Mouse (Mus musculus) kidney, embryonic 16.5 days (tissue): ENCODE data around the gene Ott. TPM values are rescaled to one million over a fixed set of nuclear protein-coding genes. Genes with fewer than 3 reads are reported as not detected.
"Not testable (repeated sequence)": the region's sequence is repeated elsewhere in the genome, so short reads cannot be mapped to it uniquely, and the experiment has no call there.

ENCODE experiments used
- ATAC-seq: fragments of 200-750 bp; cut with Nextera tagmentation; 2 replicates; pipeline ENCODE4 v1.8.0; 2017; ENCODE audit warnings: moderate TSS enrichment; ENCODE audit not compliant: low FRiP score, low TSS enrichment
- H3K27ac ChIP-seq: fragments of 300-500 bp; sonication (generic); 2 replicates; pipeline ENCODE4 v1.5.1; 2014; ENCODE audit warnings: low read length
- H3K27me3 ChIP-seq: fragments of 300-500 bp; sonication (generic); 2 replicates; pipeline ENCODE4 v1.6.1; 2014; ENCODE audit warnings: low read length, control low read depth, mixed read lengths; ENCODE audit not compliant: insufficient read depth
- H3K36me3 ChIP-seq: fragments of 300-500 bp; sonication (generic); 2 replicates; pipeline ENCODE4 v1.6.1; 2014; ENCODE audit warnings: low read length, control low read depth, mixed read lengths; ENCODE audit not compliant: insufficient read depth
- H3K4me1 ChIP-seq: fragments of 300-500 bp; sonication (generic); 2 replicates; pipeline ENCODE4 v1.6.1; 2014; ENCODE audit warnings: low read length, control low read depth, mixed read lengths; ENCODE audit not compliant: insufficient read depth
- H3K4me2 ChIP-seq: fragments of 300-500 bp; sonication (generic); replicated peaks from 2 replicates; pipeline ENCODE4 v1.6.1; 2014; ENCODE audit warnings: low read depth, low read length
- H3K4me3 ChIP-seq: fragments of 300-500 bp; sonication (generic); 2 replicates; pipeline ENCODE4 v1.5.1; 2014; ENCODE audit warnings: mild to moderate bottlenecking, low read length
- H3K9ac ChIP-seq: fragments of 300-500 bp; sonication (generic); replicated peaks from 2 replicates; pipeline ENCODE4 v1.6.1; 2014; ENCODE audit warnings: low read length
- H3K9me3 ChIP-seq: fragments of 300-500 bp; sonication (generic); 2 replicates; pipeline ENCODE4 v1.6.1; 2016; ENCODE audit warnings: low read length, control low read depth
- WGBS: fragments of 180-500 bp; shearing (Covaris S2); extraction: QIAGEN DNeasy Blood & Tissue Kit; methylation state at CpG from one replicate; pipeline ENCODE4 v1.1.7; 2014; 5-methylcytosine and 5-hydroxymethylcytosine counted together
- polyA plus RNA-seq: library from polyadenylated mRNA; unstranded; fragments of >200 nt; fragmentation: Nextera tagmentation; extraction: Ambion mirVana; gene quantifications from 2 replicates; pipeline ENCODE4 v1.2.1, GENCODE M21; 2015

The Ott gene
- polyA plus RNA-seq, result not detected in 2 replicates

DNA sequence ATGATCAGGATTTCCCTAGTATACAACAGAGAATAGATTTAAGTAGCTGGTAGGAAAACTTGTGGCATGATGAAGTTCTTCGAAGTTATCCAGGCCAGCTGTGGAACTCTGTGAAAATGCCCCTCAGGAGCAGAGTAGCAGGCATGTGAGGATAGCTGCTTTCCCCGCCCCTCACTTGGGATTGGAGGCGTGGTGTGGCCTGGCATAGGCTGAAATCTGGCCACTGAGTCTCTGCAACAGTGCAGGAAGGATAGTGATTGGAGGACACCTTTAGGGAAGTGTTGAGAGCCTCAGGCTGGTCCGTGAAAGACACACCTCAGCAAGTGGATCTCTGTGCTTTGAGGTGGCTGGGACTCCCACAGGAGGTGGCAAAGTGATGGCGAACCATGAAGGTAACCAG, at the start of gene Ott:
Ott (plus strand) TSS at position 301 of the 400 bp plus-strand sequence.
- no CpG with 5 or more reads among the region's 5 CpGs for WGBS
- not testable (repeated sequence) for ATAC-seq, H3K9me3 ChIP-seq, H3K27ac ChIP-seq, H3K4me3 ChIP-seq, H3K4me1 ChIP-seq, H3K27me3 ChIP-seq, H3K9ac ChIP-seq, H3K4me2 ChIP-seq, H3K36me3 ChIP-seq

Other genes starting within 250 kb of the Ott start
- not detected in 2 replicates for gene Luzp4, start 216.6 kb upstream of the Ott start, polyA plus RNA-seq
- gene Gm15093, start 198.1 kb downstream of the Ott start, polyA plus RNA-seq, result not detected in 2 replicates